Mouse (Mus musculus): ENCODE measurements around the gene Kcnh8. TPM values are rescaled to one million over a fixed set of nuclear protein-coding genes. Genes with fewer than 3 reads are reported as not detected.
A peak's percentile ranks its signal among the peaks of the same experiment; 100 is the strongest.

Kcnh8 gene
- total RNA-seq, 2 experiments from 2014 or later = 0.39 to 0.68 TPM

GRCm38 (mm10) chr17:52810773-52811172, 208.3 kb downstream of the Kcnh8 start:
- DNase-seq (ENCODE audit: extremely low spot score in 1 of 2, low spot score in 1 of 2) = no peak

- DNase-seq (ENCODE audit: extremely low spot score in 1 of 2, low spot score in 1 of 2) = no peak
These were observed 216.5 kb downstream of the Kcnh8 start for GRCm38 (mm10) chr17:52819007-52819406.

- no peak for DNase-seq (ENCODE audit: extremely low spot score in 1 of 2, low spot score in 1 of 2)
These were observed 227.2 kb downstream of the Kcnh8 start for GRCm38 (mm10) chr17:52829678-52830077.

- DNase-seq (ENCODE audit: extremely low spot score in 1 of 2, low spot score in 1 of 2) = no peak
These were observed 270.7 kb downstream of the Kcnh8 start for GRCm38 (mm10) chr17:52873195-52873594.

GRCm38 (mm10) chr17:52878964-52879363, 276.5 kb downstream of the Kcnh8 start:
- no peak for DNase-seq (ENCODE audit: extremely low spot score in 1 of 2, low spot score in 1 of 2)

- peak in 1 of 2 experiments; percentile 8 for DNase-seq (ENCODE audit: extremely low spot score in 1 of 2, low spot score in 1 of 2)
These were observed 277.5 kb downstream of the Kcnh8 start for GRCm38 (mm10) chr17:52880051-52880450.

GRCm38 (mm10) chr17:52885210-52885609, 282.7 kb downstream of the Kcnh8 start:
- no peak for DNase-seq (ENCODE audit: extremely low spot score in 1 of 2, low spot score in 1 of 2)

GRCm38 (mm10) chr17:52920519-52921106, 318.1 kb downstream of the Kcnh8 start:
- peak; percentile 9 to 19 for DNase-seq (ENCODE audit: extremely low spot score in 1 of 2, low spot score in 1 of 2)

GRCm38 (mm10) chr17:52943966-52944365, 341.5 kb downstream of the Kcnh8 start:
- no peak for DNase-seq (ENCODE audit: extremely low spot score in 1 of 2, low spot score in 1 of 2)

- no peak for DNase-seq (ENCODE audit: extremely low spot score in 1 of 2, low spot score in 1 of 2)
These were observed 370.2 kb downstream of the Kcnh8 start for GRCm38 (mm10) chr17:52972735-52973134.

GRCm38 (mm10) chr17:52980958-52981357, 378.4 kb downstream of the Kcnh8 start:
- DNase-seq (ENCODE audit: extremely low spot score in 1 of 2, low spot score in 1 of 2) = no peak
